Mouse (Mus musculus): ENCODE results near the gene Rbm20.

DNA sequence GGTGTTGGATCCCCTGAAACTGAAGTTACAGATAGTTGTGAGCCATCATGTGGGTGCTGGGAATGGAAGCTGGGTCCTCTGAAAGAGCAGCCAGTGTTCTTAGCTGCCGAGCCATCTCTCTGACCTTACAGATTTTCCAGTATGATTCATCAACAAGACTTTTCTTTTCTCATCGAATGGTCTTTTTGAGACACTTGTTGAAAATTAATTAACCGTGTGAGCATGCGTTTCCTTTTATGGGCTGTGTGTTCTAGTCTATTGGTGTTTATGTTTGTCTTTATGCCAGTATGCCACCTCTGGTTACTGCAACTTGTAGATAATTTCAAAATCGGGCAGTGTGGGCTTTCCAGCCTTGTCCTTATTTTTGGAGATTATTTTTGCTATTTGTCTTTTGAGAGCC, 45.1 kb downstream of the Rbm20 start:
- TF ChIP-seq GABPA (IDR thresholded peaks at IDR 0.05; ENCODE audit: low read depth, low read length) (no peak), GATA1 (IDR thresholded peaks at IDR 0.05; ENCODE audit: low read depth, low read length) (no peak), EP300 (IDR thresholded peaks at IDR 0.05; ENCODE audit: low read depth in 1 of 2, low read length in 2 of 2) (no peak), CTCF (IDR thresholded peaks at IDR 0.05 in 2 of 3, conservative IDR thresholded peaks at IDR 0.05 in 1 of 3; ENCODE audit: control insufficient read depth in 1 of 3, insufficient read depth in 1 of 3, low read depth in 2 of 3, low read length in 3 of 3, poor library complexity in 1 of 3, severe bottlenecking in 1 of 3) (no peak), HCFC1 (IDR thresholded peaks at IDR 0.05; ENCODE audit: low read depth, low read length) (no peak), POLR2A (IDR thresholded peaks at IDR 0.05; ENCODE audit: control insufficient read depth in 1 of 2, insufficient read depth in 1 of 2, low read depth in 1 of 2, low read length in 2 of 2, poor library complexity in 1 of 2) (no peak), KAT2A (conservative IDR thresholded peaks at IDR 0.05; ENCODE audit: low read depth, low read length) (no peak), SMC3 (IDR thresholded peaks at IDR 0.05; ENCODE audit: low read depth, low read length) (no peak)

All from MEL (cell line).